Mouse (Mus musculus): ENCODE measurements around the gene Slc25a21. TPM values are rescaled to one million over a fixed set of nuclear protein-coding genes. Genes with fewer than 3 reads are reported as not detected.

Gene Slc25a21
- polyA plus RNA-seq, 1 experiment from 2014 or later, result 3.4 TPM

- no peaks in the 10 kb centered on the region for H3K27me3 ChIP-seq (ENCODE audit: insufficient read depth, low read length)
- H3K4me1 ChIP-seq (ENCODE audit: insufficient read depth, low read length), result no peaks in the 10 kb centered on the region
- no peak overlapping the region for H3K9ac ChIP-seq (replicated peaks; ENCODE audit: low read length)
- no peak overlapping the region for H3K27ac ChIP-seq (ENCODE audit: low read length)
- no peak for ATAC-seq (ENCODE audit: low FRiP score, low TSS enrichment)
- H3K4me2 ChIP-seq (replicated peaks; ENCODE audit: low read depth, low read length), result no peak overlapping the region
- no peaks in the 10 kb centered on the region for H3K9me3 ChIP-seq (ENCODE audit: low read length)
- no peaks in the 10 kb centered on the region for H3K36me3 ChIP-seq (ENCODE audit: insufficient read depth, low read length)
- WGBS, result 71% methylated on average over 5 of the region's 5 CpGs
- H3K4me3 ChIP-seq (ENCODE audit: low read length), result no peak overlapping the region
These were observed 427.9 kb downstream of the Slc25a21 start for GRCm38 (mm10) chr12:56769421-56769820.

- ATAC-seq (ENCODE audit: low FRiP score, low TSS enrichment), result no peak
- H3K4me1 ChIP-seq (ENCODE audit: insufficient read depth, low read length), result no peaks in the 10 kb centered on the region
- H3K27ac ChIP-seq (ENCODE audit: low read length), result no peak overlapping the region
- no peaks in the 10 kb centered on the region for H3K27me3 ChIP-seq (ENCODE audit: insufficient read depth, low read length)
- no peak overlapping the region for H3K9ac ChIP-seq (replicated peaks; ENCODE audit: low read length)
- H3K4me3 ChIP-seq (ENCODE audit: low read length), result no peak overlapping the region
- no peaks in the 10 kb centered on the region for H3K36me3 ChIP-seq (ENCODE audit: insufficient read depth, low read length)
- no peak overlapping the region for H3K4me2 ChIP-seq (replicated peaks; ENCODE audit: low read depth, low read length)
- no peaks in the 10 kb centered on the region for H3K9me3 ChIP-seq (ENCODE audit: low read length)
- WGBS, result 74% methylated on average over 6 of the region's 6 CpGs
These were observed 429.8 kb downstream of the Slc25a21 start for GRCm38 (mm10) chr12:56767474-56767873.

GRCm38 (mm10) chr12:56737104-56737503, 460.2 kb downstream of the Slc25a21 start:
- WGBS, result 90% methylated on average over 4 of the region's 4 CpGs

GRCm38 (mm10) chr12:56727631-56728030, 469.6 kb downstream of the Slc25a21 start:
- Histone ChIP-seq H3K9me3 (ENCODE audit: low read length) (no peaks in the 10 kb centered on the region), H3K27ac (ENCODE audit: low read length) (no peak overlapping the region), H3K9ac (replicated peaks; ENCODE audit: low read length) (no peak overlapping the region), H3K27me3 (ENCODE audit: insufficient read depth, low read length) (no peaks in the 10 kb centered on the region), H3K4me1 (ENCODE audit: insufficient read depth, low read length) (no peaks in the 10 kb centered on the region), H3K4me2 (replicated peaks; ENCODE audit: low read depth, low read length) (no peak overlapping the region), H3K36me3 (ENCODE audit: insufficient read depth, low read length) (no peaks in the 10 kb centered on the region), H3K4me3 (ENCODE audit: low read length) (no peak overlapping the region)
- ATAC-seq (ENCODE audit: low FRiP score, low TSS enrichment), result no peak
- WGBS, result 71% methylated on average over 4 of the region's 4 CpGs

More at GRCm38 (mm10) chr12:56737104-56737503, 460.2 kb downstream of the Slc25a21 start:
- no peaks in the 10 kb centered on the region for H3K36me3 ChIP-seq (ENCODE audit: insufficient read depth, low read length)
- no peaks in the 10 kb centered on the region for H3K9me3 ChIP-seq (ENCODE audit: low read length)
- H3K4me3 ChIP-seq (ENCODE audit: low read length), result no peak overlapping the region
- no peak overlapping the region for H3K27ac ChIP-seq (ENCODE audit: low read length)
- H3K4me2 ChIP-seq (replicated peaks; ENCODE audit: low read depth, low read length), result no peak overlapping the region
- H3K4me1 ChIP-seq (ENCODE audit: insufficient read depth, low read length), result no peaks in the 10 kb centered on the region
- no peak overlapping the region for H3K9ac ChIP-seq (replicated peaks; ENCODE audit: low read length)
- H3K27me3 ChIP-seq (ENCODE audit: insufficient read depth, low read length), result no peaks in the 10 kb centered on the region
- no peak for ATAC-seq (ENCODE audit: low FRiP score, low TSS enrichment)

- WGBS, result 25% methylated on average over 6 of the region's 6 CpGs
- ATAC-seq (ENCODE audit: low FRiP score, low TSS enrichment), result no peak
These were observed 478.6 kb downstream of the Slc25a21 start for GRCm38 (mm10) chr12:56718707-56719051.

GRCm38 (mm10) chr12:56717971-56718706, 479.1 kb downstream of the Slc25a21 start:
- Histone ChIP-seq H3K9ac (replicated peaks; ENCODE audit: low read length) (no peak overlapping the region), H3K27ac (ENCODE audit: low read length) (no peak overlapping the region), H3K27me3 (ENCODE audit: insufficient read depth, low read length) (0 out of 2 replicates have a peak, but pooled peaks cover 4% of the 10 kb centered on the region), H3K9me3 (ENCODE audit: low read length) (no peaks in the 10 kb centered on the region), H3K4me2 (replicated peaks; ENCODE audit: low read depth, low read length) (no peak overlapping the region), H3K4me1 (ENCODE audit: insufficient read depth, low read length) (no peaks in the 10 kb centered on the region), H3K4me3 (ENCODE audit: low read length) (no peak overlapping the region), H3K36me3 (ENCODE audit: insufficient read depth, low read length) (no peaks in the 10 kb centered on the region)
- no peak for ATAC-seq (ENCODE audit: low FRiP score, low TSS enrichment)
- 19% methylated on average over 14 of the region's 14 CpGs for WGBS

More at GRCm38 (mm10) chr12:56718707-56719051, 478.6 kb downstream of the Slc25a21 start:
- H3K9ac ChIP-seq (replicated peaks; ENCODE audit: low read length), result no peak overlapping the region
- no peaks in the 10 kb centered on the region for H3K4me1 ChIP-seq (ENCODE audit: insufficient read depth, low read length)
- H3K36me3 ChIP-seq (ENCODE audit: insufficient read depth, low read length), result no peaks in the 10 kb centered on the region
- no peak overlapping the region for H3K4me2 ChIP-seq (replicated peaks; ENCODE audit: low read depth, low read length)
- H3K9me3 ChIP-seq (ENCODE audit: low read length), result no peaks in the 10 kb centered on the region
- no peak overlapping the region for H3K4me3 ChIP-seq (ENCODE audit: low read length)
- H3K27me3 ChIP-seq (ENCODE audit: insufficient read depth, low read length), result 0 out of 2 replicates have a peak, but pooled peaks cover 4% of the 10 kb centered on the region
- no peak overlapping the region for H3K27ac ChIP-seq (ENCODE audit: low read length)

GRCm38 (mm10) chr12:56701004-56701403, 496.3 kb downstream of the Slc25a21 start:
- H3K9ac ChIP-seq (replicated peaks; ENCODE audit: low read length), result no peak overlapping the region

GRCm38 (mm10) chr12:56699915-56700900, 497.1 kb downstream of the Slc25a21 start:
- Histone ChIP-seq H3K27ac (ENCODE audit: low read length) (no peak overlapping the region), H3K4me1 (ENCODE audit: insufficient read depth, low read length) (peaks cover 16% of the 10 kb centered on the region), H3K27me3 (ENCODE audit: insufficient read depth, low read length) (peaks cover 74% of the 10 kb centered on the region), H3K9me3 (ENCODE audit: low read length) (no peaks in the 10 kb centered on the region), H3K9ac (replicated peaks; ENCODE audit: low read length) (no peak overlapping the region), H3K4me2 (replicated peaks; ENCODE audit: low read depth, low read length) (no peak overlapping the region), H3K4me3 (ENCODE audit: low read length) (no peak overlapping the region), H3K36me3 (ENCODE audit: insufficient read depth, low read length) (no peaks in the 10 kb centered on the region)
- ATAC-seq (ENCODE audit: low FRiP score, low TSS enrichment), result no peak; the same call in 1 of the 2 replicates
- WGBS, result 9% methylated on average over 44 of the region's 44 CpGs

More at GRCm38 (mm10) chr12:56701004-56701403, 496.3 kb downstream of the Slc25a21 start:
- Histone ChIP-seq H3K27ac (ENCODE audit: low read length) (no peak overlapping the region), H3K4me1 (ENCODE audit: insufficient read depth, low read length) (peaks cover 10% of the 10 kb centered on the region), H3K36me3 (ENCODE audit: insufficient read depth, low read length) (no peaks in the 10 kb centered on the region), H3K4me3 (ENCODE audit: low read length) (no peak overlapping the region), H3K27me3 (ENCODE audit: insufficient read depth, low read length) (peaks cover 66% of the 10 kb centered on the region), H3K4me2 (replicated peaks; ENCODE audit: low read depth, low read length) (no peak overlapping the region), H3K9me3 (ENCODE audit: low read length) (no peaks in the 10 kb centered on the region)
- ATAC-seq (ENCODE audit: low FRiP score, low TSS enrichment), result no peak
- whole genome bisulfite sequencing, result 26% methylated on average over 6 of the region's 6 CpGs

GRCm38 (mm10) chr12:56699351-56699750, 497.9 kb downstream of the Slc25a21 start:
- WGBS, result 31% methylated on average over 3 of the region's 3 CpGs
- H3K27ac ChIP-seq (ENCODE audit: low read length), result no peak overlapping the region
- ATAC-seq (ENCODE audit: low FRiP score, low TSS enrichment), result no peak
- no peak overlapping the region for H3K4me2 ChIP-seq (replicated peaks; ENCODE audit: low read depth, low read length)
- peaks cover 78% of the 10 kb centered on the region for H3K27me3 ChIP-seq (ENCODE audit: insufficient read depth, low read length)
- H3K36me3 ChIP-seq (ENCODE audit: insufficient read depth, low read length), result no peaks in the 10 kb centered on the region
- no peaks in the 10 kb centered on the region for H3K9me3 ChIP-seq (ENCODE audit: low read length)
- no peak overlapping the region for H3K9ac ChIP-seq (replicated peaks; ENCODE audit: low read length)
- no peak overlapping the region for H3K4me3 ChIP-seq (ENCODE audit: low read length)
- H3K4me1 ChIP-seq (ENCODE audit: insufficient read depth, low read length), result peaks cover 20% of the 10 kb centered on the region

All from kidney, embryonic 16.5 days (tissue).